Mouse (Mus musculus) ES-Bruce4 (cell line): ENCODE measurements around the gene Coil.
A peak's percentile ranks its signal among the peaks of the same experiment; 100 is the strongest.

Experiments used
- CTCF ChIP-seq: IDR thresholded peaks from one replicate; pipeline ENCODE4 v1.8.1; 2011; ENCODE audit warnings: low read depth, low read length
- EP300 ChIP-seq: IDR thresholded peaks from 2 replicates; pipeline ENCODE4 v1.6.1; 2011; ENCODE audit warnings: low read depth, low read length; ENCODE audit not compliant: insufficient read depth

DNA sequence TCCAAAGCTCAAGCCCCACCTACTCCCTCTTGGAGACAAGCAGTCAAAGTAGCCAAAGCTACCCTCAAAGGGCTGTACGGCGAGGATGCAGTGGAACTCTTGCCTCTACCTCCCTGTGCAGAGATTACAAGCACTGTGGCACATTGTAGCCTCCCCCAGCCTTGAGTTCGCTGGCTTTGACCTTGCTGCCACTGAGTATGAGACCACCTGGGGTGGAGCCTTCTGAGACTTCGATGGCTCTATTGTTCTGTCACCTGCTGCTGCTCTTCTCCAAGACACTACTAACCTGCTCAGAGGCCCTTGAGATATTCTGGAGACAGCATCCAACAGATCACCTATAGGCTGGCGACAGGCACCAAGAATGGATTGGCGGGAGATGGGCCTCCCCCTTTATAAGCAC, 60.5 kb downstream of the Coil start:
- TF ChIP-seq CTCF (no peak), EP300 (peak; percentile 84; the same call in 1 of the 2 replicates)
